Mouse (Mus musculus): ENCODE results near the gene Cfap97.
"Not testable (repeated sequence)": the region's sequence is repeated elsewhere in the genome, so short reads cannot be mapped to it uniquely, and the experiment has no call there.

DNA sequence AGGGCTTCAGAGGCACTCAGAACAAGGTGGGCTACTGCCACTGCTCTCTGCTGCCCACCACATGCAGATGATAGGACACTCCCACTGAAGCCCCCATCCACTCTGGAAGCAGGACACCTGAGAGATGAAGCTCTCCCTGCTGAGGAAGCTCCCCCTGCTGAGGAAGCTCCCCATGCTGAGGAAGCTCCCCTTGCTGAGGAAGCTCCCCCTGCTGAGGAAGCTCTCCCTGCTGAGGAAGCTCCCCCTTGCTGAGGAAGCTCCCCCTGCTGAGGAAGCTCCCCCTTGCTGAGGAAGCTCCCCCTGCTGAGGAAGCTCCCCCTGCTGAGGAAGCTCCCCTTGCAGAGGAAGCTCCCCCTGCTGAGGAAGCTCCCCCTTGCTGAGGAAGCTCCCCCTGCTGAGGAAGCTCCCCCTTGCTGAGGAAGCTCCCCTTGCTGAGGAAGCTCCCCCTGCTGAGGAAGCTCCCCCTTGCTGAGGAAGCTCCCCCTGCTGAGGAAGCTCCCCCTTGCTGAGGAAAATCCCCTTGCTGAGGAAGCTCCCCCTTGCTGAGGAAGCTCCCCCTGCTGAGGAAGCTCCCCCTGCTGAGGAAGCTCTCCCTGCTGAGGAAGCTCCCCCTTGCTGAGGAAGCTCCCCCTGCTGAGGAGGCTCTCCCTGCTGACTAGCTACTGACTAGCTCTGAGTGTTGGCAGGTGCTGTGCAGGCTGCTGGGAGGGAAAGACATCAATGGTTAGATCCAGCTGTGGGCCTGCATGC lies 38.0 kb upstream of the Cfap97 start:
- not testable (repeated sequence) for TF ChIP-seq BHLHE40 (IDR thresholded peaks at IDR 0.05; ENCODE audit: low read depth, low read length); KAT2A (IDR thresholded peaks at IDR 0.05; ENCODE audit: insufficient replicate concordance, low read length); JUND (conservative IDR thresholded peaks at IDR 0.05; ENCODE audit: low read depth, low read length); CTCF (conservative IDR thresholded peaks at IDR 0.05 in 1 of 2, IDR thresholded peaks at IDR 0.05 in 1 of 2; ENCODE audit: low read depth in 2 of 2, low read length in 2 of 2); USF2 (conservative IDR thresholded peaks at IDR 0.05; ENCODE audit: low read depth, low read length); POLR2A (IDR thresholded peaks at IDR 0.05; ENCODE audit: low read depth, low read length); ZC3H11A (IDR thresholded peaks at IDR 0.05; ENCODE audit: low read depth, low read length); E2F4 (IDR thresholded peaks at IDR 0.05; ENCODE audit: insufficient replicate concordance, low read depth, low read length); MXI1 (IDR thresholded peaks at IDR 0.05; ENCODE audit: low read depth, low read length); ZKSCAN1 (IDR thresholded peaks at IDR 0.05; ENCODE audit: borderline replicate concordance, low read depth, low read length); USF1 (IDR thresholded peaks at IDR 0.05; ENCODE audit: low read depth, low read length); RAD21 (IDR thresholded peaks at IDR 0.05; ENCODE audit: low read depth, low read length); TBP (conservative IDR thresholded peaks at IDR 0.05; ENCODE audit: low read depth, low read length)
